Mouse (Mus musculus) forebrain, embryonic 11.5 days (tissue): ENCODE results near the gene Stx4a. TPM values are rescaled to one million over a fixed set of nuclear protein-coding genes. Genes with fewer than 3 reads are reported as not detected.
"Not testable (repeated sequence)": the region's sequence is repeated elsewhere in the genome, so short reads cannot be mapped to it uniquely, and the experiment has no call there.

ENCODE experiments used
- ATAC-seq: fragments of 200-750 bp; cut with Nextera tagmentation; replicated peaks from 2 replicates; pipeline ENCODE4 v1.8.0; 2017; ENCODE audit warnings: moderate TSS enrichment; ENCODE audit not compliant: low FRiP score
- DNase-seq: peaks from one replicate; pipeline ENCODE4 v3.0.0-alpha.2; 2017; ENCODE audit warnings: low spot score
- H3K27ac ChIP-seq: fragments of 300-500 bp; sonication (generic); 2 replicates; pipeline ENCODE4 v1.5.1; 2014; ENCODE audit warnings: low read depth, low read length
- H3K27me3 ChIP-seq: fragments of 300-500 bp; sonication (generic); 2 replicates; pipeline ENCODE4 v1.6.1; 2014; ENCODE audit warnings: mild to moderate bottlenecking, low read length, mixed read lengths; ENCODE audit not compliant: control insufficient read depth, insufficient read depth
- H3K36me3 ChIP-seq: fragments of 300-500 bp; sonication (generic); 2 replicates; pipeline ENCODE4 v1.6.1; 2014; ENCODE audit warnings: mild to moderate bottlenecking, low read length, moderate library complexity, mixed read lengths; ENCODE audit not compliant: control insufficient read depth, insufficient read depth
- H3K4me1 ChIP-seq: fragments of 300-500 bp; sonication (generic); replicated peaks from 2 replicates; pipeline ENCODE4 v1.6.1; 2014; ENCODE audit warnings: low read length, mixed read lengths; ENCODE audit not compliant: control insufficient read depth, insufficient read depth
- H3K4me2 ChIP-seq: fragments of 300-500 bp; sonication (generic); 2 replicates; pipeline ENCODE4 v1.6.1; 2014; ENCODE audit warnings: low read depth, mild to moderate bottlenecking, low read length, moderate library complexity, mixed read lengths; ENCODE audit not compliant: severe bottlenecking
- H3K4me3 ChIP-seq: fragments of 300-500 bp; sonication (generic); 2 replicates; pipeline ENCODE4 v1.5.1; 2014; ENCODE audit warnings: low read depth, low read length
- H3K9ac ChIP-seq: fragments of 300-500 bp; sonication (generic); 2 replicates; pipeline ENCODE4 v1.6.1; 2014; ENCODE audit warnings: low read length
- H3K9me3 ChIP-seq: fragments of 300-500 bp; sonication (generic); 2 replicates; pipeline ENCODE4 v1.6.1; 2016; ENCODE audit warnings: low read length, mixed read lengths; ENCODE audit not compliant: control insufficient read depth
- WGBS: fragments of 180-500 bp; shearing (Covaris S2); extraction: QIAGEN DNeasy Blood & Tissue Kit; methylation state at CpG from one replicate; pipeline ENCODE4 v1.1.7; 2014; 5-methylcytosine and 5-hydroxymethylcytosine counted together
- polyA plus RNA-seq: library from polyadenylated mRNA; unstranded; fragments of >200 nt; fragmentation: Nextera tagmentation; extraction: Ambion mirVana; gene quantifications from 2 replicates; pipeline ENCODE4 v1.2.1, GENCODE M21; 2014

Gene Stx4a
- polyA plus RNA-seq, 1 experiment from 2014 or later, result 10.1 TPM

DNA sequence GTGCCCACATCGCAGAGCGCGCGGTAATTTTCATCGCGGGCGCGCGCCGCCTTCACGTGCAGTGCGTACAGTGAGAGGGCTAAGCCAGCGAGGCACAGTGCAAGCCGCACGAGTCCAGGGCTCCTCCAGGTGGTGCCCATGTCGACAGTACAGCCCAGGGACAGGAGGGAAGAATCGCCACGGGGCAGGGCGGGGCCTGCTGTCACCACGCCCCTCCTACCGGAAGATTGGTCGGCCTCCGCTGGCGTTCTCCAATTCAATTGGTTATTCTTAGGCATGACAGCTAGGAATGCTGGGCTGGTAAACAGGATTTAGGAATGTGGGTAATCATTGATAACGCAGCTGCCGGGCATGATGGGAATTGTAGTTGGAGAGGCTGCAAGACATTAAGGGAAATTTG lies 71.3 kb downstream of the Stx4a start, which contains the start of the genes Gm21974 and Vkorc1:
TSS of gene Gm21974 (minus strand) at position 13 of the 400 bp plus-strand sequence.
TSS of gene Vkorc1 (minus strand) at position 176 of the 400 bp plus-strand sequence.
- no peaks in the 10 kb centered on the region for H3K36me3 ChIP-seq
- WGBS, result under 1% methylated on average over 26 of the region's 26 CpGs
- no peaks in the 10 kb centered on the region for H3K9me3 ChIP-seq
- 0 out of 2 replicates have a peak, but pooled peaks cover 6% of the 10 kb centered on the region for H3K4me1 ChIP-seq
- H3K4me2 ChIP-seq, result peak within 1 kb of the TSS; percentile 83
- DNase-seq, result peak; percentile 94
- no peaks in the 10 kb centered on the region for H3K27me3 ChIP-seq
- H3K9ac ChIP-seq, result peak within 1 kb of the TSS; percentile 63
- H3K4me3 ChIP-seq, result peak within 1 kb of the TSS; percentile 48
- peak; percentile 97 for ATAC-seq
- H3K27ac ChIP-seq, result peak within 1 kb of the TSS; percentile 41; the same call in 1 of the 2 replicates

GRCm38 (mm10) chr7:127895891-127896290 lies 71.8 kb downstream of the Stx4a start:
- H3K9me3 ChIP-seq, H3K36me3 ChIP-seq, H3K4me3 ChIP-seq, DNase-seq, ATAC-seq, H3K27ac ChIP-seq, H3K9ac ChIP-seq, H3K27me3 ChIP-seq, H3K4me1 ChIP-seq: not testable (repeated sequence)
- 66% methylated on average over 7 of the region's 7 CpGs for WGBS
- H3K4me2 ChIP-seq, result peak overlapping the region; percentile 24; the same call in 1 of the 2 replicates

DNA sequence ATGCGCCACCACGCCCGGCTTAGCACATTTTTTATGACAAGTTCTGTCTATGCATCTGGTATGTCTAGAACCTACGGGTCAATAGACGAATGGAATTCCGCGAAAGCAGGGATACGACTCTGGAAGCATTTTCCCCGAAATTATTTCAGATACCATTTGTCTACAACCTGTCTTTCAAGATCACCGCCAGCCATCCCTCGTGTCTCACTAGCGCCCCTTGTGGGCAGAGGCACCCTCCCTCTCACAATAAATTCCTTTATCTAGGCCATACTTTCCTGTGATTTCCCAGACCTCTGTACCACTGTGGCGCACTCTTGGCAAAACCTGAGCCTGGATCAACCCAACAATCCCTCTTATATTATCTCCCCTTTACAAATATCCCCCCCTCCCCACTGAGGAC lies 72.3 kb downstream of the Stx4a start:
- Histone ChIP-seq H3K9me3 (no peaks in the 10 kb centered on the region), H3K27ac (no peak overlapping the region), H3K4me1 (0 out of 2 replicates have a peak, but pooled peaks cover 6% of the 10 kb centered on the region), H3K4me3 (no peak overlapping the region), H3K27me3 (no peaks in the 10 kb centered on the region), H3K9ac (no peak overlapping the region), H3K4me2 (no peak overlapping the region), H3K36me3 (no peaks in the 10 kb centered on the region)
- 60% methylated on average over 13 of the region's 13 CpGs for WGBS
- DNase-seq, result peak; percentile 74
- no peak for ATAC-seq

GRCm38 (mm10) chr7:127897542-127897941 lies 73.4 kb downstream of the Stx4a start:
- Histone ChIP-seq H3K4me3 (no peak overlapping the region), H3K27ac (no peak overlapping the region), H3K36me3 (no peaks in the 10 kb centered on the region), H3K9me3 (no peaks in the 10 kb centered on the region), H3K9ac (no peak overlapping the region), H3K4me2 (no peak overlapping the region), H3K4me1 (0 out of 2 replicates have a peak, but pooled peaks cover 6% of the 10 kb centered on the region), H3K27me3 (no peaks in the 10 kb centered on the region)
- ATAC-seq (no peak), DNase-seq (no peak)
- 88% methylated on average over 7 of the region's 7 CpGs for WGBS

DNA sequence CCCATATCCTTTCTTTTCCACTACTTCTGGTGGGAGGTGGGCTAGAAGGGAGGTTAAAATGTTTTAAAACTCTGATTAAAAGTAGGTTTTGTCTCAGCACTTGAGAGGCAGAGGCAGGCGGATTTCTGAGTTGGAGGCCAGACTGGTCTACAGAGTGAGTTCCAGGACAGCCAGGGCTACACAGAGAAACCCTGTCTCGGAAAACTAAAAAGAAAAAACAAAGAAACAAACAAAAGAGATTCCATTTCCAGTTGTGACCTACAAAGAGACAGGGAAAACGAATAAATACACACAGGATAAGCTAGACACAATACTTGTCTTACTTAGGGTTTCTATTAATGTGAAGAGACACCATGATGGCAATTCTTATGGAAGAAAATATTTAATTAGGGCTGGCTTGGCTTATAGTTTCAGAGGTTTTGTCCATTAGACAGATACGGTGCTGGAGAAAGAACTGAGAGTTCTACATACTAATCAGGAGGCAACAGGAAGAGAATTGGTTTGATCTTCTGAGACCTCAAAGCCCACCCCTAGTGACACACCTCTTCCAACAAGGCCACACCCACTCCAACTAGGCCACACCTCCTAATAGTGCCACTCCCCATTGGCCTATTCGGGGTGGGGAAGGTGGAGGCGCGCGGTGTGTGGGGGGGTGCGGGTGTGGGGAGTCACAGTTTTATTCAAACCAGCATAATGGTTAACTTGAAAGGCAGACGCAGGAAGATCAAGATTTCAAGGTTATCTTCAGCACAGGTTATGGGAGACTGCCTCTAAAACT lies 74.3 kb downstream of the Stx4a start:
- H3K9ac ChIP-seq, result no peak overlapping the region
- no peaks in the 10 kb centered on the region for H3K9me3 ChIP-seq
- no peak for DNase-seq
- H3K4me3 ChIP-seq, result no peak overlapping the region
- no peak overlapping the region for H3K27ac ChIP-seq
- H3K4me1 ChIP-seq, result 0 out of 2 replicates have a peak, but pooled peaks cover 6% of the 10 kb centered on the region
- no peak overlapping the region for H3K4me2 ChIP-seq
- WGBS, result 37% methylated on average over 10 of the region's 10 CpGs
- no peak for ATAC-seq
- H3K27me3 ChIP-seq, result no peaks in the 10 kb centered on the region
- H3K36me3 ChIP-seq, result no peaks in the 10 kb centered on the region

Other genes starting within 250 kb of the Stx4a start
- gene Ccdc189, start 235.7 kb upstream of the Stx4a start, polyA plus RNA-seq, result 13.5 and 17.7 TPM in 2 replicates
- 59.1 and 66.3 TPM in 2 replicates for gene Rnf40, start 235.5 kb upstream of the Stx4a start, polyA plus RNA-seq
- gene Zfp629, start 208.5 kb upstream of the Stx4a start, polyA plus RNA-seq, result 33.4 and 36.6 TPM in 2 replicates
- 59.5 and 65.8 TPM in 2 replicates for gene Bcl7c, start 115.4 kb upstream of the Stx4a start, polyA plus RNA-seq
- 7.2 and 9.5 TPM in 2 replicates for gene Ctf1, start 111.6 kb upstream of the Stx4a start, polyA plus RNA-seq
- gene Ctf2, start 92.1 kb upstream of the Stx4a start, polyA plus RNA-seq, result 0.63 TPM in 1 of 2 replicates, not detected in the other
- 7.9 and 9.7 TPM in 2 replicates for gene Fbxl19, start 79.8 kb upstream of the Stx4a start, polyA plus RNA-seq
- gene Orai3, start 54.5 kb upstream of the Stx4a start, polyA plus RNA-seq, result 6.6 and 7.1 TPM in 2 replicates
- 28.8 and 30.7 TPM in 2 replicates for gene Setd1a, start 47.6 kb upstream of the Stx4a start, polyA plus RNA-seq
- not detected in 2 replicates for gene Gm49388, start 38.7 kb upstream of the Stx4a start, polyA plus RNA-seq
- 6.5 and 7.9 TPM in 2 replicates for gene Hsd3b7, start 23.7 kb upstream of the Stx4a start, polyA plus RNA-seq
- 11.1 and 13.0 TPM in 2 replicates for gene Stx1b, start 255 bp downstream of the Stx4a start, polyA plus RNA-seq
- 26.2 and 26.8 TPM in 2 replicates for gene Zfp646, start 51.9 kb downstream of the Stx4a start, polyA plus RNA-seq
- gene Zfp668, start 52.5 kb downstream of the Stx4a start, polyA plus RNA-seq, result 32.6 and 32.9 TPM in 2 replicates
- 0.56 and 0.91 TPM in 2 replicates for gene Prss53, start 66.7 kb downstream of the Stx4a start, polyA plus RNA-seq
- not detected in 2 replicates for gene Gm21974, start 71.2 kb downstream of the Stx4a start, polyA plus RNA-seq
- 47.8 and 48.9 TPM in 2 replicates for gene Vkorc1, start 71.3 kb downstream of the Stx4a start, polyA plus RNA-seq
- gene Bckdk, start 79.8 kb downstream of the Stx4a start, polyA plus RNA-seq, result 102 and 139 TPM in 2 replicates
- 55.9 and 58.3 TPM in 2 replicates for gene Kat8, start 88.2 kb downstream of the Stx4a start, polyA plus RNA-seq
- gene Prss8, start 105.8 kb downstream of the Stx4a start, polyA plus RNA-seq, result 1.8 and 3.1 TPM in 2 replicates
- gene Prss36, start 122.4 kb downstream of the Stx4a start, polyA plus RNA-seq, result 10.4 and 10.7 TPM in 2 replicates
- 44.7 and 62.6 TPM in 2 replicates for gene Fus, start 143.2 kb downstream of the Stx4a start, polyA plus RNA-seq
- gene Pycard, start 169.6 kb downstream of the Stx4a start, polyA plus RNA-seq, result 4.2 and 7.0 TPM in 2 replicates
- not detected in 2 replicates for gene Trim72, start 179.7 kb downstream of the Stx4a start, polyA plus RNA-seq
- gene Itgam, start 238.3 kb downstream of the Stx4a start, polyA plus RNA-seq, result 0.40 and 0.57 TPM in 2 replicates
- not detected in 2 replicates for gene Gm49368, start 238.4 kb downstream of the Stx4a start, polyA plus RNA-seq